Mouse (Mus musculus) lung, embryonic 15.5 days (tissue): ENCODE data around the gene Slit1. TPM values are rescaled to one million over a fixed set of nuclear protein-coding genes. Genes with fewer than 3 reads are reported as not detected.

Experiments used
- ATAC-seq: fragments of 200-750 bp; cut with Nextera tagmentation; 2 replicates; pipeline ENCODE4 v1.8.0; 2017; ENCODE audit warnings: moderate number of reproducible peaks, borderline replicate concordance; ENCODE audit not compliant: low FRiP score, low TSS enrichment; ENCODE audit errors: extremely low read depth
- H3K27ac ChIP-seq: fragments of 300-500 bp; sonication (generic); 2 replicates; pipeline ENCODE4 v1.5.1; 2015; ENCODE audit warnings: moderate library complexity, mild to moderate bottlenecking, inconsistent platforms
- H3K27me3 ChIP-seq: fragments of 300-500 bp; sonication (generic); 2 replicates; pipeline ENCODE4 v1.6.1; 2015; ENCODE audit warnings: inconsistent platforms
- H3K36me3 ChIP-seq: fragments of 300-500 bp; sonication (generic); 2 replicates; pipeline ENCODE4 v1.6.1; 2015; ENCODE audit warnings: inconsistent platforms
- H3K4me1 ChIP-seq: fragments of 300-500 bp; sonication (generic); 2 replicates; pipeline ENCODE4 v1.6.1; 2015; ENCODE audit warnings: inconsistent platforms
- H3K4me2 ChIP-seq: fragments of 300-500 bp; sonication (generic); 2 replicates; pipeline ENCODE4 v1.6.1; 2015; ENCODE audit warnings: inconsistent platforms, mild to moderate bottlenecking, moderate library complexity
- H3K4me3 ChIP-seq: fragments of 300-500 bp; sonication (generic); 2 replicates; pipeline ENCODE4 v1.5.1; 2015; ENCODE audit warnings: mild to moderate bottlenecking, inconsistent platforms
- H3K9ac ChIP-seq: fragments of 300-500 bp; sonication (generic); 2 replicates; pipeline ENCODE4 v1.6.1; 2015; ENCODE audit warnings: inconsistent platforms
- H3K9me3 ChIP-seq: fragments of 300-500 bp; sonication (generic); 2 replicates; pipeline ENCODE4 v1.6.1; 2016; ENCODE audit warnings: inconsistent platforms
- WGBS: fragments of 180-500 bp; shearing (Covaris S2); methylation state at CpG from one replicate; pipeline ENCODE4 v1.1.7; 2015; 5-methylcytosine and 5-hydroxymethylcytosine counted together
- polyA plus RNA-seq: library from polyadenylated mRNA; unstranded; fragments of >200 nt; fragmentation: Nextera tagmentation; extraction: Ambion mirVana; gene quantifications from 2 replicates; pipeline ENCODE4 v1.2.1, GENCODE M21; 2015

Slit1 gene
- polyA plus RNA-seq, 1 experiment from 2014 or later: 0.42 TPM

DNA sequence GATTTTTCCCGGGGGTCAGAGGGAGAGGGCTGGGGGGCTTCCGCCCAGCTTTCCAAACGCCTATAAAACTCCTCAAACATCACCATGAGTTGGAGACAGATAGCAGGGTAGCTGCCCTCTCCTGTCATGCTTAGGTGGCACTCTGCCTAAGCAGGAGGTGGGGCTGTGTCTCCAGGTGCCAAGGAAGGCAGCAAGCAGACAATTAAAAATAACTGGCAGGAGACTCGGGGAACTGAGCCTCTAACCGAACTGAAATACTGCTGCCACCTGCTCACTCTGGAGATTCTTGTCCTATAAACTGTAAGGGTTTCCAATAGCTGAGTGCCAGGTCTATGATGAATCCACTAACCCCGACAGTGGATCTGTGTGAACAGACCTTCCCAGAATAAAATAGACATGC lies 131.8 kb downstream of the Slit1 start:
- H3K36me3 ChIP-seq: no peaks in the 10 kb centered on the region
- no peaks in the 10 kb centered on the region; the same call in 1 of the 2 replicates for H3K27me3 ChIP-seq
- no peak overlapping the region for H3K4me2 ChIP-seq
- H3K9me3 ChIP-seq: no peaks in the 10 kb centered on the region
- no peak for ATAC-seq
- H3K4me1 ChIP-seq: no peaks in the 10 kb centered on the region
- no peak overlapping the region for H3K27ac ChIP-seq
- no peak overlapping the region for H3K9ac ChIP-seq
- 66% methylated on average over 6 of the region's 6 CpGs for WGBS
- H3K4me3 ChIP-seq: no peak overlapping the region

DNA sequence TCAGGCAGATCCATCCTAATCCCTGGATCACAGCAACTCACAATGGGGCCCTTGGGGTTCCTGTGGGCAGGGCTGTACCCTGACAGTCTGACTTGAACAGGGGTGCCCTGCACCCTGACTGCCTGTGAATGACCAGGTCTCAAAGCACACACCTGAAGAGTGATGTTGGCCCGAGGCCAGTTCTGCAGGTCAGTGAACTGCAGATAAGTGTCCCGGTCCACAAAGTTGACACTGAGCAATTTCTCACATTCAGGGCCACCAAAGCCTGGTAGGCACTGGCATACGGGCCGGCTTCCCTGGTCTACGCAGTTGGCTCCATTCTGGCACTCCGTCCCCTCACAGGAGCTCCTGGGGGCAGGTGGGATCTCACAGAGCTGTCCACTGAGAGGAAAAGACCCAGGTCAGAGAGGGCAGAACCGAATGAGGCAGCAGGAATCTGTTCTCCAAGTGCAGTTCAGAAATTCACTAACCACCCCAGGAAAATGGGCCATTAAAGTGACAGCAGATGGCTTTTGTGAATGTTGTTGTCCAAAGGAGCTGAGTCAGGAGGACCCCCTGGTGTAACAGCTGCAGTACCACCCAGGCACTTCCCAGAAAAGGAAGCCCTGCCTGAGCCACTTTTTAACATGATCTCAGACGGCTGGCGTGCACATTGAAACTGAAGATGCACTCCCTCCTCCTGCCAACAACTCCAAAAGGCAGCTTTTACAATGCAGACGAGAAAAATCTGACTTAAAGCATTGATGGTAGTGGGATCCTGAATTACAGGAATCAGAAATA lies 137.1 kb downstream of the Slit1 start:
- no peaks in the 10 kb centered on the region for H3K27me3 ChIP-seq
- H3K36me3 ChIP-seq: no peaks in the 10 kb centered on the region
- H3K27ac ChIP-seq: no peak overlapping the region
- 69% methylated on average over 10 of the region's 10 CpGs for WGBS
- H3K9me3 ChIP-seq: no peaks in the 10 kb centered on the region
- H3K4me1 ChIP-seq: no peaks in the 10 kb centered on the region
- no peak for ATAC-seq
- H3K4me2 ChIP-seq: no peak overlapping the region
- no peak overlapping the region for H3K9ac ChIP-seq
- H3K4me3 ChIP-seq: no peak overlapping the region

DNA sequence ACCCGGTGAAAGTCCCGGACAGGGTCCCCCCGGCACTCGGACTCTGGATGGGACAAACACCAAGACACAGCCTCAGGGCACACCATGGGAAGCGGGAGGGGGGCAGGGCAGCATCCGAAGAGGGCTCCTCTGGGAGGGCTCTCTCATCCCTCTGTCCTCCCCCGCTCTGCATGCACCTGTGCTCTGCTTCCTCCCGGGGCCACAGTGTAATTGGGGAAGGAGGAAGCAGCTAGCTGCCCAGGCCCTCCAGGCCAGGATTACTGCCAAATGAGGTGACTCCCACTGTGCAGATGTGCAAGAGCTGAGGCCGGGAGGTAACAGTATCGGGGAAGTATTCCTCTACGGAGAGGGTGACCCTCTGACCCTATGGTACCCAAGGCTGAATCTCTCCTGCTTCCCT lies 142.8 kb downstream of the Slit1 start:
- Histone ChIP-seq H3K27me3 (no peaks in the 10 kb centered on the region), H3K9ac (no peak overlapping the region), H3K4me2 (no peak overlapping the region), H3K9me3 (no peaks in the 10 kb centered on the region), H3K4me1 (peaks cover 5% of the 10 kb centered on the region; the same call in 1 of the 2 replicates), H3K27ac (no peak overlapping the region), H3K4me3 (no peak overlapping the region), H3K36me3 (no peaks in the 10 kb centered on the region)
- WGBS: 50% methylated on average over 9 of the region's 11 CpGs
- no peak for ATAC-seq

DNA sequence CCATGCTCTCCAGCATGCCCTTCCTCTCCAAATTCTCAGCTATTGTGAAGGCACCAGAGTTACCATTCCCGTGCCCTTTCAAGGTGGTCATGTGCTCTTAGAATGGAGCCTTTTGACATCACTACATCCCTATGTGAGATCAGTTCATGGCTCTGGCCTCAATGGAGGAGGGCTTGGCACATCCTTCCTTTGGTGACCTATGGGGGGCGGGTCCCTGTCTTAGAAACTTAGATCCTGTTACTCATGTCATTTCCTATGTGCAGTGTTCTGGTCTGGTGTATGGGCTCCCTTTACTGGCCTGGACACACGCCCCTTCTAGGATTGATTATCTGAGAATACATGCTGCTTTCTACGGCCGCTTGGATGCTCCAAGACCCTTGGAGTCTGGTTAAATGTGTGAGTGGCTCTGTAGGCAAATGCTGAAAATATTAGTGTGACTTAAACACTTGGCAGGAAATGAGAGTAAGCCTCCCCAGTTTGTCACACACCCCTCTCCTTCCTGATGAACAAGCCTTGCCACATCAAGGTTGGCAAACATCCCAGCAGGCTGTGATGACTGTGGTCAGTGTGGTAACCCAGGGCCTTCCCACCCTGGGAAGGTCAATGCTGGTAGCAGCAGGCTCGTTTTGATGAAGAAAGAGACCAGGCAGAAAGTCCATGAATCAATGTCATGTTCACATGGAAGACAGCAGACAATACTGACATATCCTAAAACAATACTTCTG lies 146.1 kb downstream of the Slit1 start:
- peaks cover 5% of the 10 kb centered on the region; the same call in 1 of the 2 replicates for H3K4me1 ChIP-seq
- H3K4me2 ChIP-seq: no peak overlapping the region
- H3K4me3 ChIP-seq: no peak overlapping the region
- no peaks in the 10 kb centered on the region for H3K36me3 ChIP-seq
- no peak overlapping the region for H3K27ac ChIP-seq
- no peaks in the 10 kb centered on the region for H3K9me3 ChIP-seq
- no peak overlapping the region for H3K9ac ChIP-seq
- 55% methylated on average over 6 of the region's 6 CpGs for WGBS
- no peak for ATAC-seq
- no peaks in the 10 kb centered on the region for H3K27me3 ChIP-seq

DNA sequence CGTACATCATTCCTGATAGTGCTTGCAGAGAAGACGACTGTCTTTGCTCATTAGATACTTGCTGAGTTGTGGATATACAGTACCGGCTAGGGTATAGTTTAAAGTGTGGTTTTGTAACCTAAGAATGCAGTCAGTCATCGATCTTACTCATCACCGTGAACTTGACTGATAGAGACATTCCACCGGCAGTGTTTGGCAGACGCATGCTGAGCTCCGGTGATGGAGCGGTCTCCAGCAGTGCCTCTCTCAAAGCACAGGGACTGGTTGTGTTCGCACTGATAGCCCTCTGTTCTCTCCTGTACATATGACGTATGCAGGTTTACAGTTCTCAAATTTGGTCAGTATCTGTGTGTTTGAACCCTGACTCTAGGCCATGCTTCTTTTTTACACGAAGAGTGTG lies 151.7 kb downstream of the Slit1 start:
- WGBS: 69% methylated on average over 12 of the region's 12 CpGs

DNA sequence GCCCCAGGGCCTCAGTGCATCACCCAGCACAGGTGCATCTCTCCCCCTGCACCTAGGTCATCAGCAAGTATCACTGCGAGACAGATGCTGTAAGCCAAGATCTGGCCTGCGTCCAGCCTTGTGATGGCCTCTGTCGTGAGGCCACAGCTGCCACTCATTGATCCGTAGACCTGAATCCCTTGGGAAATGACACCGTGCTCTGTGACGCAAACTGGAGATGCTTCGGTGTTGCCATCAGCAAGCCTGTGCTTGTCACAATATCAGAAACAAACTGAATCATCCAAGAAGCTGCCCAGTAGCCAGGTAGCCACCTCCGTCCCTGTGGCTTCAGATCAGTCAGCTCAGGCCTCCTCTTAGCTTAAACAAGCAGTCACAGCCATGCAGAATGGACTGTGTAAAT lies 153.8 kb downstream of the Slit1 start:
- no peaks in the 10 kb centered on the region for H3K27me3 ChIP-seq
- H3K9me3 ChIP-seq: no peaks in the 10 kb centered on the region
- no peak overlapping the region for H3K9ac ChIP-seq
- no peak overlapping the region for H3K27ac ChIP-seq
- no peaks in the 10 kb centered on the region; the same call in 1 of the 2 replicates for H3K36me3 ChIP-seq
- no peak overlapping the region for H3K4me3 ChIP-seq
- H3K4me1 ChIP-seq: no peaks in the 10 kb centered on the region
- no peak overlapping the region for H3K4me2 ChIP-seq
- no peak for ATAC-seq
- 79% methylated on average over 8 of the region's 8 CpGs for WGBS

More for the DNA sequence above, 151.7 kb downstream of the Slit1 start:
- H3K9ac ChIP-seq: no peak overlapping the region
- H3K27me3 ChIP-seq: no peaks in the 10 kb centered on the region
- no peak overlapping the region for H3K27ac ChIP-seq
- H3K9me3 ChIP-seq: no peaks in the 10 kb centered on the region
- H3K4me3 ChIP-seq: no peak overlapping the region
- H3K36me3 ChIP-seq: no peaks in the 10 kb centered on the region
- H3K4me1 ChIP-seq: no peaks in the 10 kb centered on the region
- no peak overlapping the region for H3K4me2 ChIP-seq
- no peak for ATAC-seq

DNA sequence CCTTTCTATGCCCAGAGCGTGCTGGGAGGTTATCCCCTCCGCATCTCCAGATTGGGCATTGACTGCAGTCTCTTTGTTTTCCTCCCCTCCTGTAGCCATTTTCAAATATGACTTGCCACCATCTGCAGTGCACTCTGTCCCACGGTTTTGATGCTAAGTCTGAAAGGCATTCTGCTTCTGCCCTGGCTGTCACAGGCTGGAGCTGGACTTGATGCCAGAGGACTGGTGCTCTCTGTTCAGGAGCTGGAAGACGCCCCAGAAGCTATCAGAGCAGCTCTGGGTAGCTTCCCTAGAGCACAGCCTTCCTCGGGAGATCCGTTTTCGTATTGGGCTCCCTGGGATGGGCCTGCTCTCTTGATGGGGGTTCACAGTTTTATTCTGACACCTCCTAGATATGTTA lies 154.4 kb downstream of the Slit1 start:
- Histone ChIP-seq H3K9me3 (no peaks in the 10 kb centered on the region), H3K4me1 (no peaks in the 10 kb centered on the region), H3K4me3 (no peak overlapping the region), H3K4me2 (no peak overlapping the region), H3K9ac (no peak overlapping the region), H3K27me3 (no peaks in the 10 kb centered on the region), H3K27ac (no peak overlapping the region), H3K36me3 (peaks cover under 1% of the 10 kb centered on the region; the same call in 1 of the 2 replicates)
- WGBS: 84% methylated on average over 7 of the region's 7 CpGs
- no peak for ATAC-seq

DNA sequence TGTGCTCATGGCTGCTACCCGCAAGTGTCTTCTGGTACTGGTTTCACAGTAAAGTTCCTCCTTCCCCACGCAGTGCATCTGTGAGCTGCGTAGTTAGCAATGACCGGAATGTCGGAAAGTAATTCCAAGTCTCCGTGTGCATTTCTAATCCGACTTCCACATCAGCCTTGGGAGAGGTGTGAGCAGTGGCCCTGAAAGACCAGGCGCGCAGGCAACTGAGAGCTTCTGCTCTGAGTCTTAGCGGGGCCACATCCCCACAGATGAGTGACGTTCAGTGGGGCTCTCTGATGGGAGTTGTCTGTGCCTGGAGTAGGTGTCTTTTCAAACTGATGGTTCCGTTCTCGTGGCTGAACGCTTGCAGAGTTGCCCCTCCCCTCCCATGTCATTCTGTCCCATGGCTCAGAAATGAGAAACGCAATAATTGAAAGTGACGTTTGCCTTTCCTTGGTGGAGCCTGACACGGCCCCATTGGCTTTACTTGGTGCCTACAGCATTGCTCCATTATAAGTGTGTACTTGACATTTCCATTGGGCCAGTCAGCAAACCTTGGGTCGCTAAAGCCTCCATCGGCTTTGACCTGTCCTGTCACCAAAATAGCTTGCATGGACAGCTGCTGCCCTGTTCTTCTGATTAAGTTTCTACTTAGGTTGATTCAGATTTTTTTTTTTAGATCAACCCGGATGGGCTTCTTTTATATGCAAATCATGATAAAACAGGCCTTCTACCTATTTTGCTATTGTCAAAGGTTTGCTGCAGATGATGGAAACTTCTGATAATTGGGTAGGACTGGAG lies 155.8 kb downstream of the Slit1 start:
- Histone ChIP-seq H3K4me2 (no peak overlapping the region), H3K9me3 (no peaks in the 10 kb centered on the region), H3K27ac (no peak overlapping the region), H3K27me3 (no peaks in the 10 kb centered on the region), H3K4me1 (no peaks in the 10 kb centered on the region), H3K9ac (no peak overlapping the region), H3K36me3 (peaks cover 11% of the 10 kb centered on the region; the same call in 1 of the 2 replicates), H3K4me3 (no peak overlapping the region)
- 88% methylated on average over 20 of the region's 20 CpGs for WGBS
- no peak for ATAC-seq

DNA sequence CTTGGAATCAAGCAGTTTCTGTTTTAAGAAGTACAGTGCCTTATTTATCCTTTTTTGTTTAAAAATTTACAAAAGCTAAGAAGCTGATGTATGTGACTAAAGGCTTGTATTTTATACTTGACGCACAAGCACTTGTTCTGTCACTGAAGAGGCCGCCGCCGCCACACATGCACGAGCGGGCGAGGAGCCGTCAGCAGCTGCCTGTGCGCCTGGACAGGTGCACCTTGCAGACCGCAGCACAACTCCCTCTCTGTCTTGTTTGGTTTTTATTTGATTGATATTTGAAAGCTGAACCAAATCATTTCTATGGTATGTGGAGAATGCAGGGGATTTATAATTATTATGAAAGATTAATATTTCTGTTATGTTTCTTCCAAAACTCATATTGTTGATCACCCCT lies 156.7 kb downstream of the Slit1 start:
- Histone ChIP-seq H3K4me3 (no peak overlapping the region), H3K27ac (no peak overlapping the region), H3K4me2 (no peak overlapping the region), H3K36me3 (peaks cover 17% of the 10 kb centered on the region; the same call in 1 of the 2 replicates), H3K27me3 (no peaks in the 10 kb centered on the region), H3K4me1 (no peaks in the 10 kb centered on the region), H3K9me3 (no peaks in the 10 kb centered on the region), H3K9ac (no peak overlapping the region)
- WGBS: 74% methylated on average over 10 of the region's 10 CpGs
- ATAC-seq: no peak

DNA sequence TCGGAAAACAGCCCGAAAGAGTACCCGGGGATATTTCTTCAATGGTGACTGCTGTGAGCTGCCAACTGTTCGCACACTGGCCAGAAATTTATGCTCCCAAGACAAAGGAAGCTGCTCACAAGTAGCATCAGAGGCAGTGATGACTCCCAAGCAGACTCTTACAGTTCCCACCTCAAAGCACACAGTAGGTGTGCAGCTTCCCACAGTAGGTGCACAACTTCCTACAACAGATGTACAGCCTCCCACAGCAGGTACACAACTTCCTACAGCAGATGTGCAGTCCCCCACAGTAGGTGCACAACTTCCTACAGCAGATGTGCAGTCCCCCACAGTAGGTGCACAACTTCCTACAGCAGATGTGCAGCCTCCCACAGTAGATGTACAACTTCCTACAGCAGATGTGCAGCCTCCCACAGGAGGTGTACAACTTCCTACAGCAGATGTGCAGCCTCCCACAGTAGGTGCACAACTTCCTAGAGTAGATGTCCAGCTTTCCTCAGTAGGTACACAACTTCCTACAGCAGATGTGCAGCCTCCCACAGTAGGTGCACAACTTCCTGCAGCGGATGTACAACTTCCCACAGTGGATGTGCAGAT lies 160.4 kb downstream of the Slit1 start:
- H3K4me3 ChIP-seq: no peak overlapping the region
- 95% methylated on average over 5 of the region's 5 CpGs for WGBS
- H3K4me2 ChIP-seq: no peak overlapping the region
- no peak for ATAC-seq
- H3K4me1 ChIP-seq: no peaks in the 10 kb centered on the region
- no peaks in the 10 kb centered on the region for H3K27me3 ChIP-seq
- peaks cover 17% of the 10 kb centered on the region; the same call in 1 of the 2 replicates for H3K36me3 ChIP-seq
- no peaks in the 10 kb centered on the region for H3K9me3 ChIP-seq
- H3K9ac ChIP-seq: no peak overlapping the region
- no peak overlapping the region for H3K27ac ChIP-seq

DNA sequence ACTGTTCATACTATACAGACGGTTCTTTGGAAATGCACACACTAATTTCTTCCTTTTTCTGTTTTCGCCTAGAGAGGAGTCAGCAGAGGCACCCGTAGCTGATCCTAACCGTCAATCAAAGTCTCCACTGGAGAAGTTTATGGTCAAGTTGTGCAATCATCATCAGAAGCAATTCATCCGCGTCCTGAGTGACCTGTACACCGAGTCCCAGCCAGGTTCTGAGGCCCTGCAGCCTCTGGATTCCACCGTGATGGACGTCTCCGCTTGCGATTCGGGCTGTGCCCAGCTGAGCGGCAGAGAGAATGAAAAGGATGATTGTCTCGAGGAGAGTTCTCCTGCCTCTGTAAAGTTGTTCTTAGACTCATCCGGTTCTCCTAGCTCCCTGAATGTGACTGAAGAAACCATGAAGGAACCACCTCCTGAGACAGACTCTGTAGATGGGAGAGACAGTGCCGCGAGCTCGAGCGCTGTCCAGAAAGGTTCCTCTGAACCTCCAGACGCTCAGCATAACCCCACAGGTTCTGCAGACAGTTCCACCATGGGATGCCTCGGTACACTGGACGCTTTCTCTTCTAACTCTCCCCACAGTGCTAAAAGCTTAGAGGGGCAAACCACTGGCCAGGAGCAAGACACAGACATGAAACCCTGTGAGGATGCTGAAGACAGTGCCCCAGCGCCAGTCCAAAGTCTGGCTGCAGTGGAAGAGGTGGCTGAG lies 161.6 kb downstream of the Slit1 start, which contains the start of gene Gm340:
Gene Gm340 (plus strand): TSS at position 665 of the 715 bp plus-strand sequence.
- H3K4me1 ChIP-seq: no peaks in the 10 kb centered on the region

More for the DNA sequence above, 161.6 kb downstream of the Slit1 start, which contains the start of gene Gm340:
- Histone ChIP-seq H3K9me3 (no peaks in the 10 kb centered on the region), H3K4me3 (no peak within 1 kb of the TSS), H3K36me3 (peaks cover 17% of the 10 kb centered on the region; the same call in 1 of the 2 replicates), H3K27me3 (no peaks in the 10 kb centered on the region), H3K4me2 (no peak within 1 kb of the TSS), H3K27ac (no peak within 1 kb of the TSS), H3K9ac (no peak within 1 kb of the TSS)
- 93% methylated on average over 23 of the region's 23 CpGs for WGBS
- no peak for ATAC-seq
